Mouse (Mus musculus) megakaryocyte progenitor cell, adult 5-6 weeks (primary cell): ENCODE measurements around the gene Map10. TPM values are rescaled to one million over a fixed set of nuclear protein-coding genes. Genes with fewer than 3 reads are reported as not detected.

Experiments
- ATAC-seq: replicated peaks from 2 replicates; pipeline ENCODE4 v1.8.0; 2016; ENCODE audit warnings: mild to moderate bottlenecking, moderate TSS enrichment, inconsistent platforms; ENCODE audit not compliant: poor library complexity
- total RNA-seq, 2 experiments: library from RNA; stranded (forward) in 1 of 2; stranded (reverse) in 1 of 2; fragments of 157-497, 149-512 nt in 1 of 2; fragments of 200-1000 nt in 1 of 2; gene quantifications; 2 replicates each; pipeline versions ENCODE4 v1.2.3 to v1.2.4; 2015 to 2017

Map10 gene
- total RNA-seq, 2 experiments from 2014 or later = 1.3 TPM

- ATAC-seq = no peak
Observed at GRCm38 (mm10) chr8:125669159-125669699, 389 bp upstream of the Map10 start.

DNA sequence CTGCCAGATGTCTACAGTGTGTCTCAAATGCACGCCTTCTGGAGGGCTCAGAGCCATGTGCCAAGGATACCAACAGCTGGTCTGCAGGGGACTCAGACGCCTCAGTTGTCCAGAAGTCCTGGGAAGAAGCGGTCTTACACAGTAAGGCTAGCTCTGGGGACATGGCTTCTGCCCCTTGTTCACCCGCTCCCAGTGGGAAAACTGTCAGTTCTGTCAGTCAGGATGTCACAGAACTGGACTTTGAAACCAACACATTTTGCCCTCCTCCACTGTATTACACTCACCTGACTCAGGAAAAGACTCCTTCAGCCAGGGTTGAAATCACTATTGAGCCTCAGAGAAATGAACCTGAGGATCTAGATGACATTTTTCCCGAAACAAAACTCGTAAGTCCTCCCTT, 802 bp downstream of the Map10 start:
- ATAC-seq = no peak

- ATAC-seq = no peak
Observed at GRCm38 (mm10) chr8:125670906-125671305, 1.3 kb downstream of the Map10 start.

GRCm38 (mm10) chr8:125671371-125671770, 1.8 kb downstream of the Map10 start:
- ATAC-seq = no peak

GRCm38 (mm10) chr8:125675796-125676195, 6.2 kb downstream of the Map10 start:
- ATAC-seq = no peak

GRCm38 (mm10) chr8:125677484-125677883, 7.9 kb downstream of the Map10 start:
- no peak for ATAC-seq

DNA sequence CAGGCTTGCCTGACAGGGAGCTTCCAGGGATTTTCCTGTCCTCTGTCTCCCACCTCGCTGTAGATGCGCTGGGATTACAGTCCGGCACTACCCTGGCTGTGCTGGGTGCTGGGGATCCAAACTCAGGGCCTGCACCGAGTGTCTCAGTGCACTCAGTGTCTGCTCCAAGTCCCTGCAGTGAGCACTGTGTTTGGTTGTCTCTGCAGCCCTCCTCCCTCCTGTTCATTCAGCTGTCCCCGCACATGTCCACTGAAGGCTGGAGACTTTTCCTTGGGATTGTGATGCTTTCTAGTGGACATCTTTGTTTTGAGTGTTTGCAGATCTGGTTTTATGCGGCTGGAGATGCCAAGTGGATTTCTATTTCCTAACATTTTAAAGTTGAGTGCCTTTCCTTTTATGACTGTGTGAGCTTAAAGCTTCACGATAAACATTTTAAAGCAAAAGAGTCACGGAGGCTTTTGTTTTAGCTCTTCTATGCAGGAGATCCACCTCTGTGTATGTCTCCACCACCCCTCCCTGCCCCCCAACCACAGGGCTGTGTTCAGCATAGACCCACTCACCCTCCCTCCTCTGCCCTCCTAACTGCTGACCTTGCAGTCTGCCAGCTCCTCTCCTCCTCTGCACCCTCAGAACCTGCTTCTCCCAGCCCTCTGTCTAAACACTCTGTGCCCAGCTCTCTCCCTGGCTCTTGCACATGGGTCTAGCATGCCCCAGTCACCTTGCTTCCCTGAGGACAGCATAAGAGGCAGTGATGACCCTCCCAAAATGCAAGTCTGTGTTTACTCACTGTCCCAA, 9.4 kb downstream of the Map10 start:
- ATAC-seq = no peak

DNA sequence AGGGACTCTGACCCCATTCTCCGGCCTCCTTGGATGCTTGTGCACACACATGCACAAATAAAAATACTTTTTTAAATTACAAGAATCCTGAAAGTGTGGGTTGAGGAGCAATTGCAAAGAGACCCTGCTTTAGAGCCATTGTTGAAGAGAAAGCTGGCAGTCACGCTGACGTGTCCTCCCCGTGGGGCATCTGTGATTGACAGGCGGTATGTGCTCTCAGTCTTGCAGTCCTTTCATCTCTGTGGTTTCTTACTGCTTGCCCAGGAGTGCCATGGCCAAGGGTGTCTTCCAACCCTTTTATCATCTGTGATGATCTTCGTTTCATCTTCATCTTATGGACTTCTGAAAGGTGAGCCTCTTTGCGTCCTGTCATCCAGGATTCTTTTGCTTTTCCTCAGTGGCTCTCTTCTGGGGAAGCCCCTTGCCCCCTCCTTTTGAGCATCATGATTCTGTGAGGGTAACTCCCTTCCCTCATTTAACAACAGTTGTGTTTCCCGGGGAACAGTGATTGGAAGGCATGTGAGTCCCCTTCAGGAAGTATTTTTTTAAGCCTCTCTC, 11.3 kb downstream of the Map10 start:
- no peak for ATAC-seq

- no peak for ATAC-seq
Observed at GRCm38 (mm10) chr8:125685216-125685760, 15.7 kb downstream of the Map10 start.

GRCm38 (mm10) chr8:125686221-125686865, 16.7 kb downstream of the Map10 start:
- ATAC-seq = no peak

DNA sequence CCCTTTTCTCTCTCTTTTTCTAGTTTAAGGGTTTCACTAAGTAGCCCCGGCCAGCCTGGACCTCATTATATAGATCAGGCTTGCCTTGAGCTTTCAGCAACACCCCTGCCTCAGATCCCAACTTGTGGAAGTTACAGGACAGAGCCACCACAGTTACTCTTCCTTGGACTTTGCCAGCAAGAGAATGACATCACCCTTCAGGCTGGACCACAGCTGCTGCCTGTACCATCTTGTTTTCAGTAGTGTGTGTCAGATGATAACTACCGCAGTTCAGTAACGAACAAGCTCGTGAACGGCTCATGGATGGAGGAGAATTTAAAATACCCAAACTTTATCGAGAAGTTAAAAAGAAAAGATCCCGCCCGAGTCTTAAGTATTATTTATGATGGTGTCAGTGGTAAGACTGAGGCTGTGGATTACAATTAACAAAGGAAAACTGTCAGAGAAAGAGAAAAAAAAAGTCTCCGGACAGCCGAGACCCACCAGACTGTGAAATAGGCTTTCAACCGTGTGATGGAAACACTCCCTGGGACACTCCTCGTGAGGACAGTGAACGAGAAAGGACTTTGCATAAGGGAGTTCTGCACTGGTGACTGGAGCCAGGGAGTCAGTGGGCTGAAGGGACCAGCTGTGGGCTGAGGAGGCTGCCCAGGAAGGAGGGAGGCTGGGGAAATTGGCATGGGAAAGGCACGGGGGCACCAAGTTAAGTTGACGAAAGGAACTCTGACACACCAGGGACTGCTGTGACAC, 20.7 kb downstream of the Map10 start:
- no peak for ATAC-seq

GRCm38 (mm10) chr8:125690961-125691360, 21.3 kb downstream of the Map10 start:
- ATAC-seq = no peak

DNA sequence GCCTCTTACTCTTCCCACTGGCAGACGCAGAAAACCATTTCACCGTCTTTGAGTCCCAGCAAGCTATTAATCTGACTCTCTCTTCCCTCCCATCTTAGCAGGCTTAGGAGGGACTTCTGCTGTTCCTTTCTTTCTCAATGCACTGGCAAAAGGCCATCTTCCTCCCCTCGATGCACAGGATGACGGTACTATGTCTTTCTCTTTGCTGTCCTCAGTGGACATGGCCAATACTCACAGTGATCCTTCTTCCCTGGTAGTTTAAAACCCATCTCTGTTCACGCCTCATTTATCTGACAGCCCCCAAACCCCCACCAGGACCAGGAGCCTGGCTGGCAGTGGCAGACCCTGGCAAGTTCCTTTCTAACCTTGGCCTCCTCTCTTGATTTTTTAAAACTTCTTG, 22.8 kb downstream of the Map10 start:
- no peak for ATAC-seq

DNA sequence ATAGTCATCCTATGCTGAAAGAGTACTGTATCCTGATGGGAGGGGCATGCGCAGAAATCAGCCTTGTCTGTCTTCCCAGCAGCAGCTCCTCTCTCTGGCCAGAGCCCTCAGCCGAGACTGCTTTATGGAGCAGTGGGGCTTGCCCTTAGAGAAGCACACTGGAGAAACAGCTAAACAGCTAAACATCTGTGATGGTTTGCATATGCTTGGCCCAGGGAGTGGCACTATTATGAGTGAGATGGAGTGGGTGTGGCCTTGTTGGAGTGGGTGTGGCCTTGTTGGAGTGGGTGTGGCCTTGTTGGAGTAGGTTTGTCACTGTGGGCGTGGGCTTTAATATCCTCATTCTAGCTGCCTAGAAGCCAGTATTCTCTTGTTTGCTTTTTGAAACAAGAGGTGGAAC, 23.6 kb downstream of the Map10 start:
- no peak for ATAC-seq

- no peak for ATAC-seq
Observed at GRCm38 (mm10) chr8:125695951-125696350, 26.3 kb downstream of the Map10 start.

DNA sequence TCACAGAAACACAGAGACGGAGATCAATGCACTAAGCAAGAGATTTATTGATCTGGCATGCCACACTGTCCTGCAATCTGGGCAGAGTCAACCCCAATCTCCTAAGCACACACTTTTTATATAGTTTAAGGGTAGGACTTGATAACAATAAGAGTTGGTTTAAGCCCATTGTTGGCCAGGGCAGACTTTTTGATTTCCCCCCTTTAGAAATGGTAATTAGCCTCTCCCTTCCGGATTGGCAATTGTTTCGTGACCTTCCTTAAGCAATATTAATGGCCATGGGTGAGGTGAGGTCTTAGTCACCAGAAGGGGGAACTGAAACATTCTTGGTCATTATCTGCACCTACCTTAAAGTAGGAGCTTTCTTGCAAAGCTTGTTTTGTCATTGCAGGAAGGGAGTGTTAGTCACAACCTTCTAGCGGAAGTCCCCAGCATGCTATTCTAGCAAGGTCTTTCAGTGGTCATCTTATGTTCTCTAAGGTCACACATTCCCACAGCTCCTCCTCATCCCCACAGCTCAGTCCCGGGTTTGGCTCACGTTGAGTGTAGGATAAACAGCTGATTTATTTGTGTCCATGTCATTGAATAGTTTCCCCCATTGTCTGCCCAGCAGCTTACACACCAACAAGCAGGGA, 29.9 kb downstream of the Map10 start:
- ATAC-seq = no peak; the same call in 1 of the 2 replicates

- no peak for ATAC-seq
Observed at GRCm38 (mm10) chr8:125700407-125700806, 30.8 kb downstream of the Map10 start.

DNA sequence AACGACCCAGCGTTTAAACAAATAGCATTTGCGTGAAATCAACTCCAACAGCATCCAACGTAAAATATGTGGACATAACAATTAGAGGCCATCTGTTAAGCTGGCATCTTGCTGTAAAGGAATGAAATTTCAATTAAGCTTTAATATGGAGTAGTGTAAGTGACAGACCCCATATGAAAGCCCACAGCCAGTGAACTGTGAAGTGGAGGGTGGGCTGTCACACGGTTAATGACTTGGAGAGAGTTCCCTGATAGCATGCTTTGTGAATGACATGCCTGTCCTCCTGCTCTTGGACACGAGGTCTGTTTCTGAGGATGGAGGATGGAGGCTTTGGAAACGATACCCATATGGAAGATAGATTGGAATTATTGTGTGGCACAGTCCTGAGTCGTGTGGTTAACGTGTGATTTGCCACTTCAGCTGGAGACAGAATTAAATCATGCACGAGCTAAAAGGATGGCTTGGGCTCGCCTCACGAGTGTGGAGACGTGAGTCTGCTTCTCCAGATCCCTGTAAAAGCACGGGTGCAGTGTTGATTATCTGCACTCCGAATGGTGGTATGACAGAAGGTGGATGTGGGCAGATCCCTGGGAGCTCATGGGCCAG, 33.4 kb downstream of the Map10 start:
- no peak for ATAC-seq

DNA sequence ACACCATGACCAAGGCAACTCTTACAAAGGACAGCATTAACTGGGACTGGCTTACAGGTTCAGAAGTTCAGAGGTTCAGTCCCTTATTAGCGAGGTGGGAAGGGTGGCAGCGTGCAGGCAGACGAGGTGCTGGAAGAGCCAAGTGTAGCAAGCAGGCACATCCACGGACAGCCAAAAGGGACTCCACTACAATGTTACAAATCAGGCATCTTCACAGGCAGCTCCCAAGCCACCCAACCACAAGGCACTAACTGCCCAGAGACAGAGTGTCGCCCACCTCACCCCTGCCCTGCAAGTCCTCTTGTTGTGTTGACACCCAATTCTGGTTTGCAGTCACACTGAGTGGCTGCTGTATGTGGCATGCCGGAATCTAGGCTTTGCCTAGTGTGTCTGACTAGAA, 34.8 kb downstream of the Map10 start:
- no peak for ATAC-seq

DNA sequence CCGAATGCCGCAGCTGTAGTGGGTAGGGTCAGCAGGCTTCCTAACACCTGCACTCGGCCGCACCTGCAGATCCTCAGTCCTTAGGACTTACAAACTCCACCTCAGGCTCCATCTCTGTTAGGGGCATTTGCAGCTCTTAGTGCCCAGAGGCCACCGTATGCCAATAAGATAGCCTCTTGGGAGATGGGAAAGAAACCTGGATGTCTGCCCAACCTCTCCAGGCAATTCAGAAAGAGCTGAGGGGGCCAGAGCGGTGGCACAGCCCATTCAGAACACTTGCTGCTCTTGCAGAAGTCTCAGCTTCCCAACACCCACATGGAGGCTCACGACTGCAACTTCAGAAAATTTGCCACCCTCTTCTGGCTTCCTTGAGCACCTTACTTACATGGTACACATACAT, 36.2 kb downstream of the Map10 start:
- ATAC-seq = no peak
